Mouse (Mus musculus) liver, adult 2 months (tissue): ENCODE data around the gene Calcoco1. TPM values are rescaled to one million over a fixed set of nuclear protein-coding genes. Genes with fewer than 3 reads are reported as not detected.
A peak's percentile ranks its signal among the peaks of the same experiment; 100 is the strongest.

ENCODE experiments used
- DNase-seq: peaks from one replicate; pipeline ENCODE4 v3.0.0-alpha.2; 2011; ENCODE audit warnings: low read depth, low spot score; ENCODE audit errors: extremely low read depth
- H3K27ac ChIP-seq: fragments of 200-500 bp; replicated peaks from 2 replicates; pipeline ENCODE4 v1.5.1; 2012; ENCODE audit warnings: low read depth, mild to moderate bottlenecking, control low read depth, inconsistent platforms, low read length; ENCODE audit not compliant: insufficient read depth
- H3K27me3 ChIP-seq: fragments of 200-500 bp; 2 replicates; pipeline ENCODE4 v1.6.1; 2012; ENCODE audit warnings: mild to moderate bottlenecking, moderate library complexity, low read length, inconsistent platforms; ENCODE audit not compliant: control insufficient read depth, insufficient read depth
- H3K36me3 ChIP-seq: fragments of 200-500 bp; 2 replicates; pipeline ENCODE4 v1.6.1; 2012; ENCODE audit warnings: low read length, inconsistent platforms; ENCODE audit not compliant: control insufficient read depth, insufficient read depth
- H3K4me1 ChIP-seq: fragments of 200-500 bp; 2 replicates; pipeline ENCODE4 v1.6.1; 2011; ENCODE audit warnings: low read length; ENCODE audit not compliant: control insufficient read depth, insufficient read depth
- H3K4me3 ChIP-seq: fragments of 200-500 bp; 2 replicates; pipeline ENCODE4 v1.5.1; 2011; ENCODE audit warnings: low read depth, mild to moderate bottlenecking, control low read depth, low read length, moderate library complexity; ENCODE audit not compliant: insufficient read depth
- H3K79me2 ChIP-seq: fragments of 200-500 bp; 2 replicates; pipeline ENCODE4 v1.6.1; 2012; ENCODE audit warnings: inconsistent platforms, mild to moderate bottlenecking, low read length, moderate library complexity; ENCODE audit not compliant: control insufficient read depth, insufficient read depth
- H3K9ac ChIP-seq: fragments of 200-500 bp; 2 replicates; pipeline ENCODE4 v1.6.1; 2012; ENCODE audit warnings: low read depth, mild to moderate bottlenecking, control low read depth, inconsistent platforms, low read length
- CTCF ChIP-seq: fragments of 200-500 bp; IDR thresholded peaks from 2 replicates; pipeline ENCODE4 v1.5.1; 2011; ENCODE audit warnings: low read depth, low read length, control low read depth
- POLR2A ChIP-seq: fragments of 200-500 bp; IDR thresholded peaks from 2 replicates; pipeline ENCODE4 v1.6.1; 2011; ENCODE audit warnings: low read length, control low read depth; ENCODE audit not compliant: insufficient read depth; ENCODE audit errors: extremely low read depth
- WGBS: fragments of 180-500 bp; shearing (Covaris S2); methylation state at CpG from one replicate; pipeline ENCODE4 v1.1.7; 2018; 5-methylcytosine and 5-hydroxymethylcytosine counted together
- polyA plus RNA-seq: library from polyadenylated mRNA; depleted of rRNA; stranded (reverse); fragments of >200 nt; gene quantifications from 2 replicates; pipeline ENCODE4 v1.2.3, GENCODE M21; 2012
- total RNA-seq: library from RNA; depleted of rRNA; stranded (reverse); fragments of >200 nt; gene quantifications from 2 replicates; pipeline ENCODE4 v1.2.3, GENCODE M21; 2014

Calcoco1 gene
- total and polyA plus RNA-seq, 2 experiments: 20.5 to 22.8 TPM

- H3K9ac ChIP-seq: 0 out of 2 replicates have a peak overlapping the region, but pooled peaks have one; percentile 37
- TF ChIP-seq POLR2A (no peak), CTCF (no peak)
- peaks cover 14% of the 10 kb centered on the region for H3K27me3 ChIP-seq
Measured at GRCm38 (mm10) chr15:102747286-102747640, 25.3 kb upstream of the Calcoco1 start.

GRCm38 (mm10) chr15:102746488-102747285 is 24.7 kb upstream of the Calcoco1 start:
- Histone ChIP-seq H3K4me3 (peak overlapping the region; percentile 23; the same call in 1 of the 2 replicates), H3K79me2 (no peaks in the 10 kb centered on the region), H3K27me3 (peaks cover 14% of the 10 kb centered on the region), H3K4me1 (no peaks in the 10 kb centered on the region), H3K9ac (0 out of 2 replicates have a peak overlapping the region, but pooled peaks have one; percentile 37), H3K36me3 (no peaks in the 10 kb centered on the region), H3K27ac (no peak overlapping the region)
- no peak for TF ChIP-seq POLR2A
- DNase-seq: no peak
- 2% methylated on average over 72 of the region's 75 CpGs for WGBS

More at GRCm38 (mm10) chr15:102747286-102747640, 25.3 kb upstream of the Calcoco1 start:
- Histone ChIP-seq H3K36me3 (no peaks in the 10 kb centered on the region), H3K79me2 (no peaks in the 10 kb centered on the region), H3K4me1 (no peaks in the 10 kb centered on the region), H3K27ac (no peak overlapping the region), H3K4me3 (peak overlapping the region; percentile 23; the same call in 1 of the 2 replicates)
- DNase-seq: no peak
- 4% methylated on average over 20 of the region's 20 CpGs for WGBS

DNA sequence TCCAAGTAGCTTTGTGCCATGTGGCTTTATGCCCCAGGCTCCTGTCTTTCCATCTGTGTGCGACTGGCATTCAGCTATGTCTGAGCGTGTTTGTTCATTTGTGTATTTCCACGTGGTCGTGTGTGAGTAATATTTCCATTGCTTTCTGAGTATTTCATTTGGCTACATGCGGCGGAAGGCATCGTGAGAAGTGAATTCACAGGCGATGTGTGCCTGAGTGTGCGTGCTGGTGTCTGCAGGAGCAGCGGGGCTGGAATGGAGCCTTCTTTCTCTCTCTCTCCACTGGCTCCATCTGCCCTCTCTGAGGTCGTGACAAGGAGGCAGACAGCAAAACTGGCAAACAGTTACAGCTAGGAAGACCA is 24.1 kb upstream of the Calcoco1 start:
- no peak for TF ChIP-seq CTCF
- TF ChIP-seq POLR2A: no peak
- Histone ChIP-seq H3K4me3 (no peak overlapping the region), H3K27ac (no peak overlapping the region), H3K36me3 (no peaks in the 10 kb centered on the region), H3K27me3 (peaks cover 14% of the 10 kb centered on the region), H3K9ac (no peak overlapping the region), H3K4me1 (no peaks in the 10 kb centered on the region), H3K79me2 (no peaks in the 10 kb centered on the region)
- 11% methylated on average over 11 of the region's 11 CpGs for whole genome bisulfite sequencing
- no peak for DNase-seq

GRCm38 (mm10) chr15:102745387-102745786 is 23.4 kb upstream of the Calcoco1 start:
- WGBS: 28% methylated on average over 5 of the region's 5 CpGs
- no peaks in the 10 kb centered on the region for H3K4me1 ChIP-seq
- H3K27ac ChIP-seq: no peak overlapping the region
- H3K36me3 ChIP-seq: no peaks in the 10 kb centered on the region
- no peak overlapping the region for H3K4me3 ChIP-seq
- H3K79me2 ChIP-seq: no peaks in the 10 kb centered on the region
- TF ChIP-seq POLR2A (no peak), CTCF (no peak)
- H3K9ac ChIP-seq: no peak overlapping the region
- H3K27me3 ChIP-seq: peaks cover 14% of the 10 kb centered on the region
- no peak for DNase-seq

DNA sequence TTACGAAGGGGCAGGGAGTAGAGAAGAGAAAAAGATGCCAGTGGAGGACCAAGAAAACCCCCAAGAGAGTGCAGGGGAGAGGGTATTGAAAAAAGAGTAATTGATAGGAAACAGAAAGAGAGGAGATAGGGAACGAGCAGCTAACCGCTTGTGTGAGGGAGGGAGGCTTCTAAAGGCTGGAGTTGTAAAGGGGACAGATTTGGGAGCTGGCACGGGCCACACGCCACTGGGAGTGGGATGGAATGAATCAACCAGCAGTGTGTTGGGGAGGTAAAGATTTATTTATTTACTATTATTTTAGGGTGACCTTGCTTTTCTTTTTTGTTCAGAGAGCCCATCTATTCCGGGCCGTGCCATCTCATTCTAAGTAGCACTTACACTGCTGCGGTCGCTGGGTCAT is 22.9 kb upstream of the Calcoco1 start:
- Histone ChIP-seq H3K4me1 (no peaks in the 10 kb centered on the region), H3K27me3 (peaks cover 14% of the 10 kb centered on the region), H3K4me3 (no peak overlapping the region), H3K9ac (no peak overlapping the region), H3K36me3 (no peaks in the 10 kb centered on the region), H3K27ac (no peak overlapping the region), H3K79me2 (no peaks in the 10 kb centered on the region)
- TF ChIP-seq POLR2A (no peak), CTCF (no peak)
- WGBS: 10% methylated on average over 9 of the region's 9 CpGs
- DNase-seq: no peak

DNA sequence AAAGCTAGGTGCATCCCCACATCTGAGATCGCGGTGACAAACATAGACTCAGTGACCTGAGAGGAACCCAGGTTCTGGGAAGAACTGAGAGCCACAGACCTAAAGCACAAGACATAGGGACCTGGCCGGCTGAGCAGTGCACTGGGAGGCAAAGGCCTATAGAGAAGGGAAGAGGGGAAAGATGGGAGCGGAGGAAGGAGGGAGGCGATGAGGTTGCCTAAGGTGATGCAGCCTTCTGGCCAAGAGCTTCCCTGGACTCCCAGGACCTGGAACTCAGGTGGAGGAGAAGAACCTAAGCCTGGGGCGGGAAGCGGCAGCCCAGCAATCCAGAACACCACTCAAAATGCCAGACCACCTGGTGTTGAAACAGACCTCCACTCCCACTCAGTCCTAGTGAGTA is 22.4 kb upstream of the Calcoco1 start:
- Histone ChIP-seq H3K4me1 (no peaks in the 10 kb centered on the region), H3K27ac (no peak overlapping the region), H3K79me2 (no peaks in the 10 kb centered on the region), H3K9ac (no peak overlapping the region), H3K4me3 (no peak overlapping the region), H3K36me3 (no peaks in the 10 kb centered on the region), H3K27me3 (peaks cover 14% of the 10 kb centered on the region)
- TF ChIP-seq POLR2A (no peak), CTCF (no peak)
- WGBS: 11% methylated on average over 7 of the region's 7 CpGs
- DNase-seq: no peak
